Mouse (Mus musculus): Measurements from ENCODE around the gene Amigo1. TPM values are rescaled to one million over a fixed set of nuclear protein-coding genes. Genes with fewer than 3 reads are reported as not detected.

The Amigo1 gene
- polyA plus RNA-seq (2012; ENCODE audit: insufficient read depth, insufficient read length, missing spikeins), result 5.8 and 10.1 TPM in 2 replicates

- Histone ChIP-seq H3K4me1 (ENCODE audit: control insufficient read depth, insufficient read depth, insufficient read length, low read length) (0 out of 2 replicates have a peak, but pooled peaks cover 3% of the 10 kb centered on the region), H3K4me3 (ENCODE audit: insufficient read depth, low read depth, low read length) (peak within 1 kb of the TSS; percentile 87), H3K27ac (replicated peaks; ENCODE audit: low read depth, low read length) (no peak within 1 kb of the TSS)
These were observed at the start of gene Amigo1 for GRCm38 (mm10) chr3:108186098-108187047. Amigo1 (plus strand) TSS chr3:108186335.

- peaks cover 4% of the 10 kb centered on the region for H3K4me1 ChIP-seq (ENCODE audit: control insufficient read depth, insufficient read depth, insufficient read length, low read length)
- no peak overlapping the region for H3K4me3 ChIP-seq (ENCODE audit: insufficient read depth, low read depth, low read length)
- H3K27ac ChIP-seq (replicated peaks; ENCODE audit: low read depth, low read length), result no peak overlapping the region
These were observed 47.0 kb upstream of the Amigo1 start for GRCm38 (mm10) chr3:108139113-108139512.

GRCm38 (mm10) chr3:108140786-108141185 is 45.3 kb upstream of the Amigo1 start:
- no peak overlapping the region for H3K4me3 ChIP-seq (ENCODE audit: insufficient read depth, low read depth, low read length)
- no peak overlapping the region for H3K27ac ChIP-seq (replicated peaks; ENCODE audit: low read depth, low read length)
- peaks cover 4% of the 10 kb centered on the region for H3K4me1 ChIP-seq (ENCODE audit: control insufficient read depth, insufficient read depth, insufficient read length, low read length)

- Histone ChIP-seq H3K4me3 (ENCODE audit: insufficient read depth, low read depth, low read length) (peak within 1 kb of the TSS; percentile 96), H3K27ac (replicated peaks; ENCODE audit: low read depth, low read length) (peak within 1 kb of the TSS; percentile 85), H3K4me1 (ENCODE audit: control insufficient read depth, insufficient read depth, insufficient read length, low read length) (no peaks in the 10 kb centered on the region)
These were observed 40.3 kb upstream of the Amigo1 start, which contains the start of gene Gnai3 for GRCm38 (mm10) chr3:108145534-108146445. Gnai3 (minus strand) TSS chr3:108146146.

- H3K27ac ChIP-seq (replicated peaks; ENCODE audit: low read depth, low read length), result 0 out of 2 replicates have a peak overlapping the region, but pooled peaks have one; percentile 26
- H3K4me3 ChIP-seq (ENCODE audit: insufficient read depth, low read depth, low read length), result peak overlapping the region; percentile 96
- H3K4me1 ChIP-seq (ENCODE audit: control insufficient read depth, insufficient read depth, insufficient read length, low read length), result no peaks in the 10 kb centered on the region
These were observed 39.5 kb upstream of the Amigo1 start for GRCm38 (mm10) chr3:108146671-108147070.

- Histone ChIP-seq H3K4me1 (ENCODE audit: control insufficient read depth, insufficient read depth, insufficient read length, low read length) (no peaks in the 10 kb centered on the region), H3K4me3 (ENCODE audit: insufficient read depth, low read depth, low read length) (no peak overlapping the region), H3K27ac (replicated peaks; ENCODE audit: low read depth, low read length) (no peak overlapping the region)
These were observed 38.5 kb upstream of the Amigo1 start for GRCm38 (mm10) chr3:108147386-108148235.

- H3K27ac ChIP-seq (replicated peaks; ENCODE audit: low read depth, low read length), result no peak overlapping the region
- no peak overlapping the region for H3K4me3 ChIP-seq (ENCODE audit: insufficient read depth, low read depth, low read length)
- H3K4me1 ChIP-seq (ENCODE audit: control insufficient read depth, insufficient read depth, insufficient read length, low read length), result no peaks in the 10 kb centered on the region
These were observed 33.8 kb upstream of the Amigo1 start for GRCm38 (mm10) chr3:108152290-108152689.

- H3K4me3 ChIP-seq (ENCODE audit: insufficient read depth, low read depth, low read length), result no peak within 1 kb of the TSS
- no peak within 1 kb of the TSS for H3K27ac ChIP-seq (replicated peaks; ENCODE audit: low read depth, low read length)
- no peaks in the 10 kb centered on the region for H3K4me1 ChIP-seq (ENCODE audit: control insufficient read depth, insufficient read depth, insufficient read length, low read length)
These were observed 31.5 kb upstream of the Amigo1 start, which contains the start of gene Gpr61 for GRCm38 (mm10) chr3:108154656-108155055. Gpr61 (minus strand) TSS chr3:108154882.

- Histone ChIP-seq H3K4me1 (ENCODE audit: control insufficient read depth, insufficient read depth, insufficient read length, low read length) (no peaks in the 10 kb centered on the region), H3K4me3 (ENCODE audit: insufficient read depth, low read depth, low read length) (no peak overlapping the region), H3K27ac (replicated peaks; ENCODE audit: low read depth, low read length) (no peak overlapping the region)
These were observed 27.6 kb upstream of the Amigo1 start for GRCm38 (mm10) chr3:108158383-108159037.

- no peaks in the 10 kb centered on the region; the same call in 1 of the 2 replicates for H3K4me1 ChIP-seq (ENCODE audit: control insufficient read depth, insufficient read depth, insufficient read length, low read length)
- no peak overlapping the region for H3K4me3 ChIP-seq (ENCODE audit: insufficient read depth, low read depth, low read length)
- no peak overlapping the region for H3K27ac ChIP-seq (replicated peaks; ENCODE audit: low read depth, low read length)
These were observed 22.0 kb upstream of the Amigo1 start for GRCm38 (mm10) chr3:108164091-108164490.

GRCm38 (mm10) chr3:108164807-108165206 is 21.3 kb upstream of the Amigo1 start:
- H3K4me1 ChIP-seq (ENCODE audit: control insufficient read depth, insufficient read depth, insufficient read length, low read length), result no peaks in the 10 kb centered on the region; the same call in 1 of the 2 replicates
- no peak overlapping the region for H3K4me3 ChIP-seq (ENCODE audit: insufficient read depth, low read depth, low read length)
- no peak overlapping the region for H3K27ac ChIP-seq (replicated peaks; ENCODE audit: low read depth, low read length)

- Histone ChIP-seq H3K27ac (replicated peaks; ENCODE audit: low read depth, low read length) (no peak overlapping the region), H3K4me1 (ENCODE audit: control insufficient read depth, insufficient read depth, insufficient read length, low read length) (no peaks in the 10 kb centered on the region; the same call in 1 of the 2 replicates), H3K4me3 (ENCODE audit: insufficient read depth, low read depth, low read length) (no peak overlapping the region)
These were observed 20.4 kb upstream of the Amigo1 start for GRCm38 (mm10) chr3:108165532-108166315.

Data from brown adipose tissue, adult 24 weeks (tissue).